Mouse (Mus musculus) liver, postnatal 0 days (tissue): Measurements from ENCODE around the gene Plod2. TPM values are rescaled to one million over a fixed set of nuclear protein-coding genes. Genes with fewer than 3 reads are reported as not detected.

ENCODE experiments used
- ATAC-seq: fragments of 200-750 bp; cut with Nextera tagmentation; 2 replicates; pipeline ENCODE4 v1.8.0; 2017; ENCODE audit warnings: mild to moderate bottlenecking, moderate library complexity
- DNase-seq: peaks from one replicate; pipeline ENCODE4 v3.0.0-alpha.2; 2016
- H3K27ac ChIP-seq: fragments of 300-500 bp; sonication (generic); 2 replicates; pipeline ENCODE4 v1.5.1; 2014; ENCODE audit warnings: antibody characterized with exemption, moderate library complexity, mild to moderate bottlenecking, low read depth
- H3K27me3 ChIP-seq: fragments of 300-500 bp; sonication (generic); 2 replicates; pipeline ENCODE4 v1.6.1; 2014; ENCODE audit warnings: low read length, control low read depth, mixed read lengths; ENCODE audit not compliant: insufficient read depth
- H3K36me3 ChIP-seq: fragments of 300-500 bp; sonication (generic); replicated peaks from 2 replicates; pipeline ENCODE4 v1.6.1; 2014; ENCODE audit warnings: mild to moderate bottlenecking, control low read depth, low read length, moderate library complexity, mixed read lengths; ENCODE audit not compliant: insufficient read depth
- H3K4me1 ChIP-seq: fragments of 300-500 bp; sonication (generic); 2 replicates; pipeline ENCODE4 v1.6.1; 2014; ENCODE audit warnings: antibody characterized with exemption, mild to moderate bottlenecking, control low read depth; ENCODE audit not compliant: insufficient read depth
- H3K4me2 ChIP-seq: fragments of 300-500 bp; sonication (generic); 2 replicates; pipeline ENCODE4 v1.6.1; 2014; ENCODE audit warnings: low read depth, mild to moderate bottlenecking, low read length, moderate library complexity, mixed read lengths
- H3K4me3 ChIP-seq: fragments of 300-500 bp; sonication (generic); 2 replicates; pipeline ENCODE4 v1.5.1; 2014; ENCODE audit warnings: low read depth, low read length
- H3K9ac ChIP-seq: fragments of 300-500 bp; sonication (generic); replicated peaks from 2 replicates; pipeline ENCODE4 v1.6.1; 2014; ENCODE audit warnings: mild to moderate bottlenecking, moderate library complexity
- H3K9me3 ChIP-seq: fragments of 300-500 bp; sonication (generic); 2 replicates; pipeline ENCODE4 v1.6.1; 2016; ENCODE audit warnings: mild to moderate bottlenecking, control low read depth, low read length, mixed read lengths
- CTCF ChIP-seq: sonication (generic); IDR thresholded peaks from 2 replicates; pipeline ENCODE4 v1.5.1; 2016; ENCODE audit warnings: antibody characterized with exemption, low read depth
- EP300 ChIP-seq: IDR thresholded peaks from 2 replicates; pipeline ENCODE4 v1.6.1; 2016; ENCODE audit warnings: antibody characterized with exemption, low read depth, mild to moderate bottlenecking
- WGBS: fragments of 180-500 bp; shearing (Covaris S2); extraction: QIAGEN DNeasy Blood & Tissue Kit; methylation state at CpG from one replicate; pipeline ENCODE4 v1.1.7; 2014; ENCODE audit not compliant: insufficient replicate concordance; 5-methylcytosine and 5-hydroxymethylcytosine counted together
- polyA plus RNA-seq: library from polyadenylated mRNA; unstranded; fragments of >200 nt; fragmentation: Nextera tagmentation; extraction: Ambion mirVana; gene quantifications from 2 replicates; pipeline ENCODE4 v1.2.1, GENCODE M21; 2015

Plod2 gene
- polyA plus RNA-seq, 1 experiment from 2014 or later = 1.5 TPM

GRCm38 (mm10) chr9:92589021-92589420, 47.0 kb downstream of the Plod2 start:
- Histone ChIP-seq H3K4me2 (no peak overlapping the region), H3K27me3 (no peaks in the 10 kb centered on the region), H3K9me3 (no peaks in the 10 kb centered on the region), H3K4me3 (no peak overlapping the region), H3K4me1 (no peaks in the 10 kb centered on the region), H3K9ac (no peak overlapping the region), H3K27ac (no peak overlapping the region), H3K36me3 (0 out of 2 replicates have a peak, but pooled peaks cover 2% of the 10 kb centered on the region)
- TF ChIP-seq EP300 = no peak
- TF ChIP-seq CTCF = no peak
- DNase-seq (no peak), ATAC-seq (no peak)
- WGBS = 76% methylated on average over 5 of the region's 5 CpGs

- Histone ChIP-seq H3K4me1 (no peaks in the 10 kb centered on the region), H3K9ac (no peak overlapping the region), H3K9me3 (no peaks in the 10 kb centered on the region), H3K36me3 (0 out of 2 replicates have a peak, but pooled peaks cover 2% of the 10 kb centered on the region), H3K4me2 (no peak overlapping the region), H3K27ac (no peak overlapping the region), H3K4me3 (no peak overlapping the region), H3K27me3 (no peaks in the 10 kb centered on the region)
- no peak for DNase-seq
- TF ChIP-seq CTCF (no peak), EP300 (no peak)
- WGBS = 85% methylated on average over 5 of the region's 5 CpGs
- no peak for ATAC-seq
Observed at GRCm38 (mm10) chr9:92591482-92591881, 49.5 kb downstream of the Plod2 start.

GRCm38 (mm10) chr9:92592757-92593156, 50.7 kb downstream of the Plod2 start:
- H3K27me3 ChIP-seq = no peaks in the 10 kb centered on the region
- no peak overlapping the region for H3K9ac ChIP-seq
- TF ChIP-seq CTCF (no peak), EP300 (no peak)
- no peaks in the 10 kb centered on the region for H3K9me3 ChIP-seq
- no peak for ATAC-seq
- 84% methylated on average over 8 of the region's 8 CpGs for WGBS
- 0 out of 2 replicates have a peak, but pooled peaks cover 2% of the 10 kb centered on the region for H3K36me3 ChIP-seq
- H3K4me1 ChIP-seq = no peaks in the 10 kb centered on the region
- no peak overlapping the region for H3K4me3 ChIP-seq
- H3K27ac ChIP-seq = no peak overlapping the region
- no peak for DNase-seq
- no peak overlapping the region for H3K4me2 ChIP-seq

- H3K9me3 ChIP-seq = no peaks in the 10 kb centered on the region
- no peak overlapping the region for H3K4me3 ChIP-seq
- H3K36me3 ChIP-seq = no peaks in the 10 kb centered on the region
- DNase-seq (no peak), ATAC-seq (no peak)
- no peaks in the 10 kb centered on the region for H3K27me3 ChIP-seq
- TF ChIP-seq EP300 (no peak), CTCF (no peak)
- H3K9ac ChIP-seq = no peak overlapping the region
- no peak overlapping the region for H3K4me2 ChIP-seq
- H3K4me1 ChIP-seq = no peaks in the 10 kb centered on the region
- 70% methylated on average over 6 of the region's 6 CpGs for WGBS
- no peak overlapping the region for H3K27ac ChIP-seq
Observed at GRCm38 (mm10) chr9:92594491-92594890, 52.5 kb downstream of the Plod2 start.

GRCm38 (mm10) chr9:92595296-92595695, 53.3 kb downstream of the Plod2 start:
- 76% methylated on average over 4 of the region's 4 CpGs for WGBS
- no peak for DNase-seq
- H3K4me2 ChIP-seq = no peak overlapping the region

GRCm38 (mm10) chr9:92596916-92597547, 55.0 kb downstream of the Plod2 start:
- DNase-seq (no peak), ATAC-seq (no peak)
- no peak for TF ChIP-seq CTCF
- TF ChIP-seq EP300 = no peak
- H3K27ac ChIP-seq = no peak overlapping the region
- no peak overlapping the region for H3K4me2 ChIP-seq
- H3K9ac ChIP-seq = no peak overlapping the region
- H3K9me3 ChIP-seq = no peaks in the 10 kb centered on the region
- no peak overlapping the region for H3K4me3 ChIP-seq
- 84% methylated on average over 9 of the region's 9 CpGs for WGBS
- H3K27me3 ChIP-seq = no peaks in the 10 kb centered on the region
- no peaks in the 10 kb centered on the region for H3K36me3 ChIP-seq
- H3K4me1 ChIP-seq = no peaks in the 10 kb centered on the region

More at GRCm38 (mm10) chr9:92595296-92595695, 53.3 kb downstream of the Plod2 start:
- Histone ChIP-seq H3K36me3 (no peaks in the 10 kb centered on the region), H3K27ac (no peak overlapping the region), H3K4me3 (no peak overlapping the region), H3K9ac (no peak overlapping the region), H3K4me1 (no peaks in the 10 kb centered on the region), H3K27me3 (no peaks in the 10 kb centered on the region), H3K9me3 (no peaks in the 10 kb centered on the region)
- ATAC-seq = no peak
- no peak for TF ChIP-seq EP300
- no peak for TF ChIP-seq CTCF

- ATAC-seq (no peak), DNase-seq (no peak)
- no peak overlapping the region for H3K27ac ChIP-seq
- no peaks in the 10 kb centered on the region for H3K9me3 ChIP-seq
- no peaks in the 10 kb centered on the region for H3K4me1 ChIP-seq
- TF ChIP-seq EP300 (no peak), CTCF (no peak)
- H3K9ac ChIP-seq = no peak overlapping the region
- H3K36me3 ChIP-seq = no peaks in the 10 kb centered on the region
- H3K4me2 ChIP-seq = no peak overlapping the region
- H3K27me3 ChIP-seq = no peaks in the 10 kb centered on the region
- no peak overlapping the region for H3K4me3 ChIP-seq
- WGBS = 77% methylated on average over 11 of the region's 11 CpGs
Observed at GRCm38 (mm10) chr9:92597776-92598175, 55.8 kb downstream of the Plod2 start.
